Mouse (Mus musculus) kidney, adult 11 months (tissue): ENCODE results near the gene Arhgap15.

Source experiments
- DNase-seq: peaks from one replicate; pipeline ENCODE4 v3.0.0; 2022

The Arhgap15 gene

GRCm38 (mm10) chr2:43783759-43784735 is 35.4 kb downstream of the Arhgap15 start:
- no peak for DNase-seq

- DNase-seq: no peak
Measured at GRCm38 (mm10) chr2:43786101-43786500, 37.5 kb downstream of the Arhgap15 start.

- no peak for DNase-seq
Measured at GRCm38 (mm10) chr2:43787141-43787540, 38.5 kb downstream of the Arhgap15 start.

GRCm38 (mm10) chr2:43788484-43788883 is 39.9 kb downstream of the Arhgap15 start:
- no peak for DNase-seq

- no peak for DNase-seq
Measured at GRCm38 (mm10) chr2:43790049-43790693, 41.5 kb downstream of the Arhgap15 start.

- no peak for DNase-seq
Measured at GRCm38 (mm10) chr2:43791575-43791974, 43.0 kb downstream of the Arhgap15 start.

GRCm38 (mm10) chr2:43793105-43793504 is 44.5 kb downstream of the Arhgap15 start:
- DNase-seq: no peak

- DNase-seq: no peak
Measured at GRCm38 (mm10) chr2:43794700-43795099, 46.1 kb downstream of the Arhgap15 start.

- no peak for DNase-seq
Measured at GRCm38 (mm10) chr2:43796448-43796847, 47.8 kb downstream of the Arhgap15 start.

GRCm38 (mm10) chr2:43805960-43806744 is 57.5 kb downstream of the Arhgap15 start:
- peak; percentile 8 for DNase-seq

- DNase-seq: no peak
Measured at GRCm38 (mm10) chr2:43815896-43816787, 67.5 kb downstream of the Arhgap15 start.

- no peak for DNase-seq
Measured at GRCm38 (mm10) chr2:43816788-43817581, 68.4 kb downstream of the Arhgap15 start.

- no peak for DNase-seq
Measured at GRCm38 (mm10) chr2:43835931-43836330, 87.3 kb downstream of the Arhgap15 start.

- DNase-seq: peak; percentile 25
Measured at GRCm38 (mm10) chr2:43841644-43842043, 93.0 kb downstream of the Arhgap15 start.

- DNase-seq: no peak
Measured at GRCm38 (mm10) chr2:43851195-43851594, 102.6 kb downstream of the Arhgap15 start.

- no peak for DNase-seq
Measured at GRCm38 (mm10) chr2:43862709-43863108, 114.1 kb downstream of the Arhgap15 start.

GRCm38 (mm10) chr2:43902403-43902973 is 153.9 kb downstream of the Arhgap15 start:
- DNase-seq: peak; percentile 47

- no peak for DNase-seq
Measured at GRCm38 (mm10) chr2:43907496-43907895, 158.9 kb downstream of the Arhgap15 start.

GRCm38 (mm10) chr2:43914104-43914503 is 165.5 kb downstream of the Arhgap15 start:
- DNase-seq: no peak

- DNase-seq: no peak
Measured at GRCm38 (mm10) chr2:43923863-43924340, 175.3 kb downstream of the Arhgap15 start.

- no peak for DNase-seq
Measured at GRCm38 (mm10) chr2:43931687-43932086, 183.1 kb downstream of the Arhgap15 start.
